Mouse (Mus musculus): ENCODE data around the gene Krtcap2. TPM values are rescaled to one million over a fixed set of nuclear protein-coding genes. Genes with fewer than 3 reads are reported as not detected.

Krtcap2 gene
- 80.4 and 82.9 TPM in 2 replicates for polyA plus RNA-seq (2012; rRNA removed)

- no peaks in the 10 kb centered on the region for H3K27me3 ChIP-seq (ENCODE audit: control insufficient read depth, insufficient read depth, low read length)
- WGBS: under 1% methylated on average over 20 of the region's 20 CpGs
- peak; percentile 79 for DNase-seq
- peak within 1 kb of the TSS; percentile 95 for H3K4me3 ChIP-seq (replicated peaks; ENCODE audit: insufficient read depth, low read depth, low read length)
- peak within 1 kb of the TSS; percentile 87 for H3K27ac ChIP-seq (ENCODE audit: insufficient read depth, low read length)
- H3K4me1 ChIP-seq (ENCODE audit: control insufficient read depth, insufficient read depth, low read length): peaks cover 14% of the 10 kb centered on the region
- TF ChIP-seq POLR2A (IDR thresholded peaks at IDR 0.05; ENCODE audit: borderline replicate concordance, insufficient read depth, low read length) (no peak), CTCF (IDR thresholded peaks at IDR 0.05; ENCODE audit: borderline replicate concordance, insufficient read depth, low read depth, low read length) (no peak)
These were observed at the start of gene Krtcap2 for GRCm38 (mm10) chr3:89245688-89246171. Krtcap2 (plus strand) TSS chr3:89245966.

- no peaks in the 10 kb centered on the region for H3K4me1 ChIP-seq (ENCODE audit: control insufficient read depth, insufficient read depth, low read length)
- WGBS: 5% methylated on average over 33 of the region's 33 CpGs
- DNase-seq: peak; percentile 80 to 81
- peak overlapping the region; percentile 32 for H3K27ac ChIP-seq (ENCODE audit: insufficient read depth, low read length)
- peak overlapping the region; percentile 92 for H3K4me3 ChIP-seq (replicated peaks; ENCODE audit: insufficient read depth, low read depth, low read length)
- TF ChIP-seq CTCF (IDR thresholded peaks at IDR 0.05; ENCODE audit: borderline replicate concordance, insufficient read depth, low read depth, low read length): peak; percentile 26; the same call in 1 of the 2 replicates
- peak; percentile 41; the same call in 1 of the 2 replicates for TF ChIP-seq POLR2A (IDR thresholded peaks at IDR 0.05; ENCODE audit: borderline replicate concordance, insufficient read depth, low read length)
- no peaks in the 10 kb centered on the region for H3K27me3 ChIP-seq (ENCODE audit: control insufficient read depth, insufficient read depth, low read length)
These were observed 49.5 kb upstream of the Krtcap2 start for GRCm38 (mm10) chr3:89195979-89196877.

GRCm38 (mm10) chr3:89199839-89200238 is 45.9 kb upstream of the Krtcap2 start:
- Histone ChIP-seq H3K4me1 (ENCODE audit: control insufficient read depth, insufficient read depth, low read length) (no peaks in the 10 kb centered on the region; the same call in 1 of the 2 replicates), H3K4me3 (replicated peaks; ENCODE audit: insufficient read depth, low read depth, low read length) (no peak overlapping the region), H3K27me3 (ENCODE audit: control insufficient read depth, insufficient read depth, low read length) (no peaks in the 10 kb centered on the region), H3K27ac (ENCODE audit: insufficient read depth, low read length) (no peak overlapping the region)
- no peak for DNase-seq
- WGBS: 77% methylated on average over 3 of the region's 3 CpGs
- no peak for TF ChIP-seq POLR2A (IDR thresholded peaks at IDR 0.05; ENCODE audit: borderline replicate concordance, insufficient read depth, low read length)

GRCm38 (mm10) chr3:89202253-89203141 is 43.3 kb upstream of the Krtcap2 start, which contains the start of gene Gba:
Gba (plus strand) TSS chr3:89202928.
- TF ChIP-seq CTCF (IDR thresholded peaks at IDR 0.05; ENCODE audit: borderline replicate concordance, insufficient read depth, low read depth, low read length) (no peak), POLR2A (IDR thresholded peaks at IDR 0.05; ENCODE audit: borderline replicate concordance, insufficient read depth, low read length) (peak; percentile 50; the same call in 1 of the 2 replicates)
- WGBS: 21% methylated on average over 13 of the region's 13 CpGs
- Histone ChIP-seq H3K27me3 (ENCODE audit: control insufficient read depth, insufficient read depth, low read length) (no peaks in the 10 kb centered on the region), H3K27ac (ENCODE audit: insufficient read depth, low read length) (no peak within 1 kb of the TSS), H3K4me1 (ENCODE audit: control insufficient read depth, insufficient read depth, low read length) (no peaks in the 10 kb centered on the region; the same call in 1 of the 2 replicates), H3K4me3 (replicated peaks; ENCODE audit: insufficient read depth, low read depth, low read length) (peak within 1 kb of the TSS; percentile 72)
- DNase-seq: peak; percentile 86 to 89

GRCm38 (mm10) chr3:89203142-89203514 is 42.6 kb upstream of the Krtcap2 start:
- Histone ChIP-seq H3K27ac (ENCODE audit: insufficient read depth, low read length) (no peak overlapping the region), H3K27me3 (ENCODE audit: control insufficient read depth, insufficient read depth, low read length) (no peaks in the 10 kb centered on the region), H3K4me1 (ENCODE audit: control insufficient read depth, insufficient read depth, low read length) (no peaks in the 10 kb centered on the region; the same call in 1 of the 2 replicates), H3K4me3 (replicated peaks; ENCODE audit: insufficient read depth, low read depth, low read length) (peak overlapping the region; percentile 72)
- no peak for DNase-seq
- WGBS: 20% methylated on average over 5 of the region's 5 CpGs
- no peak for TF ChIP-seq POLR2A (IDR thresholded peaks at IDR 0.05; ENCODE audit: borderline replicate concordance, insufficient read depth, low read length)
- TF ChIP-seq CTCF (IDR thresholded peaks at IDR 0.05; ENCODE audit: borderline replicate concordance, insufficient read depth, low read depth, low read length): no peak

- H3K4me3 ChIP-seq (replicated peaks; ENCODE audit: insufficient read depth, low read depth, low read length): no peak overlapping the region
- 78% methylated on average over 7 of the region's 7 CpGs for WGBS
- no peak for TF ChIP-seq POLR2A (IDR thresholded peaks at IDR 0.05; ENCODE audit: borderline replicate concordance, insufficient read depth, low read length)
- no peak for TF ChIP-seq CTCF (IDR thresholded peaks at IDR 0.05; ENCODE audit: borderline replicate concordance, insufficient read depth, low read depth, low read length)
- H3K27ac ChIP-seq (ENCODE audit: insufficient read depth, low read length): no peak overlapping the region
- H3K4me1 ChIP-seq (ENCODE audit: control insufficient read depth, insufficient read depth, low read length): no peaks in the 10 kb centered on the region; the same call in 1 of the 2 replicates
- H3K27me3 ChIP-seq (ENCODE audit: control insufficient read depth, insufficient read depth, low read length): no peaks in the 10 kb centered on the region
- DNase-seq: no peak
These were observed 39.7 kb upstream of the Krtcap2 start for GRCm38 (mm10) chr3:89206079-89206478.

GRCm38 (mm10) chr3:89206695-89207094 is 39.1 kb upstream of the Krtcap2 start:
- no peak for TF ChIP-seq POLR2A (IDR thresholded peaks at IDR 0.05; ENCODE audit: borderline replicate concordance, insufficient read depth, low read length)
- TF ChIP-seq CTCF (IDR thresholded peaks at IDR 0.05; ENCODE audit: borderline replicate concordance, insufficient read depth, low read depth, low read length): no peak
- DNase-seq: no peak
- no peaks in the 10 kb centered on the region for H3K27me3 ChIP-seq (ENCODE audit: control insufficient read depth, insufficient read depth, low read length)
- 95% methylated on average over 2 of the region's 2 CpGs for WGBS
- no peaks in the 10 kb centered on the region; the same call in 1 of the 2 replicates for H3K4me1 ChIP-seq (ENCODE audit: control insufficient read depth, insufficient read depth, low read length)
- no peak overlapping the region for H3K27ac ChIP-seq (ENCODE audit: insufficient read depth, low read length)
- no peak overlapping the region for H3K4me3 ChIP-seq (replicated peaks; ENCODE audit: insufficient read depth, low read depth, low read length)
